ENCODE assay signal across 20 mouse cellular contexts in the genomic region with DNA sequence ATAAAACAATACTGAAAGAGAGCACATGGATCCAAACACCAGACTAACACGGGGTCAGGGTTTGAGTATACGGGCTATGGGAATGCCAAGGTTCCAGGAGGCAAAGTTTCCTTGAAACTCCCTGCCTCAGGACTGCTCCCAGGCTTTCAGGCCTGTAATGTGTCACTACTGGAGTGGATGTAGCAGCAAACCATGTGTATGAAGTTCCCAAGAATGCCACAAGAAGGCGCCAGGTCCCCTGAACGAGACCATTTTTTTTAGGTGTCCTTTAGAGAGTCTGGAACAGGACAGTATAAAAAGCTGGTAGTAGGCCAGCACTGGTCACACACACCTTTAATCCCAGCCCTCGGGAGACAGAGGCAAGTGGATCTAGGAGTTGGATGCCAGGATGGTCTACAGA. TPM values are rescaled to one million over a fixed set of nuclear protein-coding genes. Genes with fewer than 3 reads are reported as not detected.
DNase-seq lines count a peak whose midpoint lies in the region; ATAC-seq and TF ChIP-seq lines count a peak whose summit lies in the region.
"Had no signal": no experiment of that assay in that cellular context is flagged by ENCODE, and none has a peak within 500 bp of the region (broad histone marks: within the 10 kb centered on the region; RNA-seq: fewer than 3 reads in every experiment).

No protein-coding gene starts in this region.

- H3K27ac ChIP-seq in liver, embryonic 14.5 days, result no peak overlapping the region
- H3K27ac ChIP-seq in liver, embryonic 12.5 days, result no peak overlapping the region
- H3K27ac ChIP-seq: embryonic facial prominence, embryonic 15.5 days; hindbrain, embryonic 15.5 days; limb, embryonic 12.5 days; liver, embryonic 15.5 days had no signal

- no peak for ATAC-seq in liver, embryonic 14.5 days (ENCODE audit: insufficient read depth)
- no peak for ATAC-seq in liver, embryonic 12.5 days
- ATAC-seq in megakaryocyte-erythroid progenitor cell, adult 5-6 weeks (replicated peaks; ENCODE audit: low FRiP score, low TSS enrichment, poor library complexity, severe bottlenecking), result 0 out of 2 replicates have a peak, but pooled peaks have one; percentile 28
- ATAC-seq in megakaryocyte, adult 5-6 weeks (ENCODE audit: poor library complexity, severe bottlenecking), result no peak

- TF ChIP-seq EP300 in liver, embryonic 14.5 days (IDR thresholded peaks at IDR 0.05; ENCODE audit: low read depth), result no peak

- no peak overlapping the region for H3K9ac ChIP-seq in liver, embryonic 14.5 days (replicated peaks)
- no peak overlapping the region for H3K9ac ChIP-seq in liver, embryonic 12.5 days
- H3K9ac ChIP-seq: embryonic facial prominence, embryonic 15.5 days; hindbrain, embryonic 15.5 days; limb, embryonic 12.5 days; liver, embryonic 15.5 days had no signal

- TF ChIP-seq CTCF in liver, embryonic 14.5 days (IDR thresholded peaks at IDR 0.05; ENCODE audit: low read depth), result 0 out of 2 replicates have a peak, but pooled peaks have one; percentile 14
- TF ChIP-seq CTCF in E14TG2a.4 (conservative IDR thresholded peaks at IDR 0.05; ENCODE audit: low read length), result peak; percentile 71

- H3K4me1 ChIP-seq in liver, embryonic 14.5 days (replicated peaks; ENCODE audit: control insufficient read depth in 2 of 2, insufficient read depth in 2 of 2, low read length in 1 of 2), result no peaks in the 10 kb centered on the region
- no peaks in the 10 kb centered on the region for H3K4me1 ChIP-seq in liver, embryonic 12.5 days
- peaks cover 74% of the 10 kb centered on the region for H3K4me1 ChIP-seq in E14TG2a.4 (replicated peaks; ENCODE audit: low read depth, low read length)
- H3K4me1 ChIP-seq: embryonic facial prominence, embryonic 15.5 days; hindbrain, embryonic 15.5 days; limb, embryonic 12.5 days; liver, embryonic 15.5 days had no signal

- H3K36me3 ChIP-seq in liver, embryonic 14.5 days (replicated peaks; ENCODE audit: control insufficient read depth, insufficient read depth, low read depth), result no peaks in the 10 kb centered on the region
- no peaks in the 10 kb centered on the region for H3K36me3 ChIP-seq in liver, embryonic 12.5 days
- H3K36me3 ChIP-seq in E14TG2a.4 (ENCODE audit: insufficient read depth, low read length), result no peaks in the 10 kb centered on the region
- H3K36me3 ChIP-seq: embryonic facial prominence, embryonic 15.5 days; hindbrain, embryonic 15.5 days; limb, embryonic 12.5 days; liver, embryonic 15.5 days had no signal

- no peaks in the 10 kb centered on the region for H3K27me3 ChIP-seq in liver, embryonic 14.5 days (ENCODE audit: control insufficient read depth, insufficient read depth, low read length)
- 0 out of 2 replicates have a peak, but pooled peaks cover 3% of the 10 kb centered on the region for H3K27me3 ChIP-seq in liver, embryonic 12.5 days (replicated peaks)
- no peaks in the 10 kb centered on the region for H3K27me3 ChIP-seq in E14TG2a.4 (ENCODE audit: insufficient read depth, low read length)
- H3K27me3 ChIP-seq: embryonic facial prominence, embryonic 15.5 days; hindbrain, embryonic 15.5 days; limb, embryonic 12.5 days; liver, embryonic 15.5 days had no signal

- no peak overlapping the region for H3K4me2 ChIP-seq in liver, embryonic 14.5 days (ENCODE audit: low read depth)
- H3K4me2 ChIP-seq in liver, embryonic 12.5 days, result no peak overlapping the region
- H3K4me2 ChIP-seq: embryonic facial prominence, embryonic 15.5 days; hindbrain, embryonic 15.5 days; limb, embryonic 12.5 days; liver, embryonic 15.5 days had no signal

- H3K4me3 ChIP-seq in liver, embryonic 14.5 days (ENCODE audit: insufficient read depth in 1 of 2, low read depth in 2 of 2, low read length in 2 of 2), result no peak overlapping the region
- no peak overlapping the region for H3K4me3 ChIP-seq in liver, embryonic 12.5 days
- no peak overlapping the region for H3K4me3 ChIP-seq in E14TG2a.4 (replicated peaks; ENCODE audit: low read length)
- H3K4me3 ChIP-seq: embryonic facial prominence, embryonic 15.5 days; hindbrain, embryonic 15.5 days; limb, embryonic 12.5 days; liver, embryonic 15.5 days had no signal

- DNase-seq in heart, adult 11 months, result peak; percentile 82
- DNase-seq in heart, adult 18-20 months, result no peak
- DNase-seq in liver, embryonic 14.5 days (ENCODE audit: low read depth in 3 of 3, low spot score in 3 of 3), result no peak
- DNase-seq: cerebellum, adult 2 months; cerebellum, postnatal 36 days; heart, postnatal 36 days; kidney, adult 11 months; kidney, postnatal 14 days; lung, postnatal 14 days; right cerebral cortex, postnatal 25 days; thymus, postnatal 14 days had no signal

- H3K9me3 ChIP-seq in liver, embryonic 14.5 days (ENCODE audit: control insufficient read depth, low read length), result no peaks in the 10 kb centered on the region
- H3K9me3 ChIP-seq in liver, embryonic 12.5 days (replicated peaks), result no peaks in the 10 kb centered on the region
- H3K9me3 ChIP-seq in E14TG2a.4 (ENCODE audit: low read length), result no peaks in the 10 kb centered on the region
- H3K9me3 ChIP-seq: embryonic facial prominence, embryonic 15.5 days; hindbrain, embryonic 15.5 days; limb, embryonic 12.5 days; liver, embryonic 15.5 days had no signal

- 70% methylated on average over 5 of the region's 5 CpGs for WGBS in liver, embryonic 14.5 days (ENCODE audit: insufficient replicate concordance)
- 74% methylated on average over 5 of the region's 5 CpGs for WGBS in liver, embryonic 12.5 days (ENCODE audit: insufficient replicate concordance)

RNA-seq across cellular contexts. Expression of gene Agtrap, which starts 6.3 kb away (rescaled TPM):
- 10 to 100 TPM; 47.8 to 50.4 TPM for total RNA-seq in heart, adult 18-20 months (2021)
- polyA plus RNA-seq in liver, embryonic 14.5 days (2012; rRNA removed), result 4.0 and 4.1 TPM in 2 replicates
- polyA plus RNA-seq in liver, embryonic 14.5 days (2014; fragmentation: Nextera tagmentation; extraction: Ambion mirVana), result 8.2 and 9.9 TPM in 2 replicates
- polyA plus RNA-seq in liver, embryonic 12.5 days (2016; fragmentation: Nextera tagmentation; extraction: Ambion mirVana), result 12.3 and 12.5 TPM in 2 replicates
- total RNA-seq in megakaryocyte-erythroid progenitor cell, adult 5-6 weeks (2014; fragmentation: Nextera tagmentation), result 15.4 and 26.3 TPM in 2 replicates
- total RNA-seq in megakaryocyte-erythroid progenitor cell, adult 5-6 weeks (2017), result 11.6 and 20.4 TPM in 2 replicates
- total RNA-seq in megakaryocyte, adult 5-6 weeks (2015), result 13.8 and 19.0 TPM in 2 replicates
- 31.9 and 36.0 TPM in 2 replicates for total RNA-seq in megakaryocyte, adult 5-6 weeks (2017)

RNA-seq across cellular contexts. Expression of gene Mad2l2, which starts 36.0 kb away (rescaled TPM):
- 10 to 100 TPM; 12.2 to 14.5 TPM for total RNA-seq in heart, adult 18-20 months (2021)
- 7.5 and 9.4 TPM in 2 replicates for polyA plus RNA-seq in liver, embryonic 14.5 days (2012; rRNA removed)
- 17.7 and 19.1 TPM in 2 replicates for polyA plus RNA-seq in liver, embryonic 14.5 days (2014; fragmentation: Nextera tagmentation; extraction: Ambion mirVana)
- 24.2 and 25.5 TPM in 2 replicates for polyA plus RNA-seq in liver, embryonic 12.5 days (2016; fragmentation: Nextera tagmentation; extraction: Ambion mirVana)
- 25.1 and 28.9 TPM in 2 replicates for total RNA-seq in megakaryocyte-erythroid progenitor cell, adult 5-6 weeks (2014; fragmentation: Nextera tagmentation)
- 5.8 and 10.9 TPM in 2 replicates for total RNA-seq in megakaryocyte-erythroid progenitor cell, adult 5-6 weeks (2017)
- total RNA-seq in megakaryocyte, adult 5-6 weeks (2015), result 21.9 and 25.3 TPM in 2 replicates
- total RNA-seq in megakaryocyte, adult 5-6 weeks (2017), result 3.6 and 5.9 TPM in 2 replicates

RNA-seq across cellular contexts. Expression of gene Draxin, which starts 36.3 kb away (rescaled TPM):
- under 1 TPM; 0.07 to 0.08 TPM for total RNA-seq in heart, adult 18-20 months (2021)
- polyA plus RNA-seq in liver, embryonic 14.5 days (2012; rRNA removed), result 0.16 and 0.22 TPM in 2 replicates
- 0.04 and 0.05 TPM in 2 replicates for polyA plus RNA-seq in liver, embryonic 14.5 days (2014; fragmentation: Nextera tagmentation; extraction: Ambion mirVana)
- polyA plus RNA-seq in liver, embryonic 12.5 days (2016; fragmentation: Nextera tagmentation; extraction: Ambion mirVana), result 0.08 TPM in 2 replicates
- total RNA-seq in megakaryocyte-erythroid progenitor cell, adult 5-6 weeks (2014; fragmentation: Nextera tagmentation), result not detected in 2 replicates
- not detected in 2 replicates for total RNA-seq in megakaryocyte-erythroid progenitor cell, adult 5-6 weeks (2017)
- not detected in 2 replicates for total RNA-seq in megakaryocyte, adult 5-6 weeks (2015)
- 0.04 TPM in 1 of 2 replicates, not detected in the other for total RNA-seq in megakaryocyte, adult 5-6 weeks (2017)
- polyA plus RNA-seq: heart, embryonic 14.5 days had no signal

RNA-seq across cellular contexts. Expression of gene Mthfr, which starts 55.3 kb away (rescaled TPM):
- total RNA-seq in heart, adult 18-20 months (2021), result 10 to 100 TPM in 1 of 2 experiments, 1 to 10 TPM in 1; 7.9 to 10.7 TPM
- 9.1 and 9.2 TPM in 2 replicates for polyA plus RNA-seq in liver, embryonic 14.5 days (2012; rRNA removed)
- 7.0 and 7.7 TPM in 2 replicates for polyA plus RNA-seq in liver, embryonic 14.5 days (2014; fragmentation: Nextera tagmentation; extraction: Ambion mirVana)
- 14.0 and 14.7 TPM in 2 replicates for polyA plus RNA-seq in liver, embryonic 12.5 days (2016; fragmentation: Nextera tagmentation; extraction: Ambion mirVana)
- total RNA-seq in megakaryocyte-erythroid progenitor cell, adult 5-6 weeks (2014; fragmentation: Nextera tagmentation), result 2.2 and 5.8 TPM in 2 replicates
- 3.3 and 4.0 TPM in 2 replicates for total RNA-seq in megakaryocyte-erythroid progenitor cell, adult 5-6 weeks (2017)
- 14.0 and 14.3 TPM in 2 replicates for total RNA-seq in megakaryocyte, adult 5-6 weeks (2015)
- 10.1 and 15.8 TPM in 2 replicates for total RNA-seq in megakaryocyte, adult 5-6 weeks (2017)

RNA-seq across cellular contexts. Expression of gene Clcn6, which starts 55.5 kb away (rescaled TPM):
- 1 to 10 TPM; 7.8 to 8.0 TPM for total RNA-seq in heart, adult 18-20 months (2021)
- 2.4 and 2.7 TPM in 2 replicates for polyA plus RNA-seq in liver, embryonic 14.5 days (2012; rRNA removed)
- 0.66 and 1.0 TPM in 2 replicates for polyA plus RNA-seq in liver, embryonic 14.5 days (2014; fragmentation: Nextera tagmentation; extraction: Ambion mirVana)
- polyA plus RNA-seq in liver, embryonic 12.5 days (2016; fragmentation: Nextera tagmentation; extraction: Ambion mirVana), result 2.1 and 2.4 TPM in 2 replicates
- total RNA-seq in megakaryocyte-erythroid progenitor cell, adult 5-6 weeks (2014; fragmentation: Nextera tagmentation), result 5.6 and 6.9 TPM in 2 replicates
- 2.9 and 4.4 TPM in 2 replicates for total RNA-seq in megakaryocyte-erythroid progenitor cell, adult 5-6 weeks (2017)
- 5.5 and 7.0 TPM in 2 replicates for total RNA-seq in megakaryocyte, adult 5-6 weeks (2015)
- total RNA-seq in megakaryocyte, adult 5-6 weeks (2017), result 2.7 and 10.1 TPM in 2 replicates
